Mouse (Mus musculus) MEL (cell line): ENCODE measurements around the gene Pecam1.

Source experiments
- CTCF ChIP-seq, 3 experiments: IDR thresholded peaks in 2 of 3; conservative IDR thresholded peaks in 1 of 3; 2 replicates each; pipeline ENCODE4 v1.5.1; 2011 to 2012; ENCODE audit warnings: low read length in 3 of 3, low read depth in 2 of 3, mild to moderate bottlenecking in 2 of 3, improper control_type of control experiment in 1 of 3, inconsistent platforms in 1 of 3, mixed read lengths in 1 of 3, moderate library complexity in 1 of 3; ENCODE audit not compliant: control insufficient read depth in 1 of 3, insufficient read depth in 1 of 3, poor library complexity in 1 of 3, severe bottlenecking in 1 of 3
- EP300 ChIP-seq, 2 experiments: IDR thresholded peaks; 2 replicates each; pipeline ENCODE4 v1.6.1; 2011; ENCODE audit warnings: improper control_type of control experiment in 2 of 2, low read length in 2 of 2, low read depth in 1 of 2, mild to moderate bottlenecking in 1 of 2
- ETS1 ChIP-seq: IDR thresholded peaks from 2 replicates; pipeline ENCODE4 v1.6.1; 2012; ENCODE audit warnings: low read depth, mild to moderate bottlenecking, inconsistent platforms, low read length, improper control_type of control experiment, moderate library complexity
- HCFC1 ChIP-seq: IDR thresholded peaks from 2 replicates; pipeline ENCODE4 v1.6.1; 2012; ENCODE audit warnings: low read depth, mild to moderate bottlenecking, inconsistent platforms, low read length, improper control_type of control experiment, moderate library complexity
- JUND ChIP-seq: IDR thresholded peaks from 2 replicates; pipeline ENCODE4 v1.6.1; 2011; ENCODE audit warnings: low read depth, mild to moderate bottlenecking, improper control_type of control experiment, low read length
- MAFK ChIP-seq: IDR thresholded peaks from 2 replicates; pipeline ENCODE4 v1.6.1; 2011; ENCODE audit warnings: low read depth, mild to moderate bottlenecking, low read length, improper control_type of control experiment, borderline replicate concordance
- MXI1 ChIP-seq: IDR thresholded peaks from 2 replicates; pipeline ENCODE4 v1.6.1; 2011; ENCODE audit warnings: mild to moderate bottlenecking, low read depth, low read length, improper control_type of control experiment
- NRF1 ChIP-seq: IDR thresholded peaks from 2 replicates; pipeline ENCODE4 v1.6.1; 2014; ENCODE audit warnings: low read depth, mild to moderate bottlenecking, inconsistent platforms, low read length, improper control_type of control experiment, moderate library complexity; ENCODE audit not compliant: poor library complexity, insufficient read depth, severe bottlenecking
- POLR2A ChIP-seq, 2 experiments: IDR thresholded peaks; 2 replicates each; pipeline ENCODE4 v1.6.1; 2011 to 2012; ENCODE audit warnings: low read length in 2 of 2, mild to moderate bottlenecking in 2 of 2, control low read depth in 1 of 2, improper control_type of control experiment in 1 of 2, low read depth in 1 of 2, moderate library complexity in 1 of 2; ENCODE audit not compliant: control insufficient read depth in 1 of 2, insufficient read depth in 1 of 2, poor library complexity in 1 of 2
- SMC3 ChIP-seq: IDR thresholded peaks from 2 replicates; pipeline ENCODE4 v1.6.1; 2011; ENCODE audit warnings: low read depth, low read length, improper control_type of control experiment
- ZMIZ1 ChIP-seq: IDR thresholded peaks from 2 replicates; pipeline ENCODE4 v1.6.1; 2012; ENCODE audit warnings: low read depth, mild to moderate bottlenecking, inconsistent platforms, low read length, improper control_type of control experiment, moderate library complexity

GRCm38 (mm10) chr11:106782841-106783764 lies 32.7 kb upstream of the Pecam1 start:
- no peak for TF ChIP-seq EP300 (IDR thresholded peaks at IDR 0.05; ENCODE audit: low read depth in 1 of 2, low read length in 2 of 2)
- TF ChIP-seq ZMIZ1 = 0 out of 2 replicates have a peak, but pooled peaks have one; percentile 64
- no peak for TF ChIP-seq JUND
- no peak for TF ChIP-seq MXI1
- no peak for TF ChIP-seq CTCF (IDR thresholded peaks at IDR 0.05 in 2 of 3, conservative IDR thresholded peaks at IDR 0.05 in 1 of 3; ENCODE audit: control insufficient read depth in 1 of 3, insufficient read depth in 1 of 3, low read depth in 2 of 3, low read length in 3 of 3, poor library complexity in 1 of 3, severe bottlenecking in 1 of 3)
- TF ChIP-seq POLR2A (IDR thresholded peaks at IDR 0.05; ENCODE audit: control insufficient read depth in 1 of 2, insufficient read depth in 1 of 2, low read depth in 1 of 2, low read length in 2 of 2, poor library complexity in 1 of 2) = peak in 1 of 2 experiments; percentile 36; a peak in 1 of 4 replicates
- TF ChIP-seq MAFK = no peak
- TF ChIP-seq SMC3 = no peak
- TF ChIP-seq ETS1 = no peak
- no peak for TF ChIP-seq HCFC1
- TF ChIP-seq NRF1 = no peak
